Mouse (Mus musculus) kidney, adult 2 months (tissue): ENCODE data around the gene Fktn. TPM values are rescaled to one million over a fixed set of nuclear protein-coding genes. Genes with fewer than 3 reads are reported as not detected.

Experiments used
- DNase-seq: peaks from one replicate; pipeline ENCODE4 v3.0.0; 2021
- H3K27ac ChIP-seq: fragments of 200-500 bp; 2 replicates; pipeline ENCODE4 v1.5.1; 2012; ENCODE audit warnings: low read depth, low read length, control low read depth, inconsistent platforms; ENCODE audit not compliant: insufficient read depth
- H3K27me3 ChIP-seq: fragments of 200-500 bp; replicated peaks from 2 replicates; pipeline ENCODE4 v1.6.1; 2012; ENCODE audit warnings: mild to moderate bottlenecking, moderate library complexity, low read length, inconsistent platforms; ENCODE audit not compliant: control insufficient read depth, insufficient read depth
- H3K36me3 ChIP-seq: fragments of 200-500 bp; 2 replicates; pipeline ENCODE4 v1.6.1; 2012; ENCODE audit warnings: mild to moderate bottlenecking, moderate library complexity, low read length, inconsistent platforms; ENCODE audit not compliant: control insufficient read depth, insufficient read depth
- H3K4me1 ChIP-seq: fragments of 200-500 bp; 2 replicates; pipeline ENCODE4 v1.6.1; 2011; ENCODE audit warnings: low read length; ENCODE audit not compliant: control insufficient read depth, insufficient read depth
- H3K4me3 ChIP-seq: fragments of 200-500 bp; 2 replicates; pipeline ENCODE4 v1.5.1; 2011; ENCODE audit warnings: mild to moderate bottlenecking, low read depth, low read length, control low read depth; ENCODE audit not compliant: insufficient read depth
- CTCF ChIP-seq: fragments of 200-500 bp; conservative IDR thresholded peaks from 2 replicates; pipeline ENCODE4 v1.5.1; 2011; ENCODE audit warnings: low read depth, mild to moderate bottlenecking, control low read depth, low read length, moderate library complexity, mixed read lengths; ENCODE audit not compliant: insufficient read depth, insufficient read length
- POLR2A ChIP-seq: fragments of 200-500 bp; IDR thresholded peaks from one replicate; pipeline ENCODE4 v1.6.1; 2011; ENCODE audit warnings: low read depth, low read length, control low read depth
- WGBS: fragments of 180-500 bp; shearing (Covaris S2); methylation state at CpG from one replicate; pipeline ENCODE4 v1.1.7; 2018; 5-methylcytosine and 5-hydroxymethylcytosine counted together
- polyA plus RNA-seq: library from polyadenylated mRNA; depleted of rRNA; stranded (reverse); fragments of >200 nt; gene quantifications from 2 replicates; pipeline ENCODE4 v1.2.3, GENCODE M21; 2012

Fktn gene
- polyA plus RNA-seq, 1 experiment: 7.0 TPM

GRCm38 (mm10) chr4:53786851-53787250 lies 73.1 kb downstream of the Fktn start:
- no peak for DNase-seq
- Histone ChIP-seq H3K36me3 (no peaks in the 10 kb centered on the region), H3K4me1 (no peaks in the 10 kb centered on the region), H3K27ac (no peak overlapping the region), H3K27me3 (no peaks in the 10 kb centered on the region), H3K4me3 (no peak overlapping the region)
- 76% methylated on average over 5 of the region's 5 CpGs for WGBS
- TF ChIP-seq POLR2A: no peak

- WGBS: 42% methylated on average over 4 of the region's 4 CpGs
- Histone ChIP-seq H3K36me3 (no peaks in the 10 kb centered on the region), H3K4me1 (no peaks in the 10 kb centered on the region), H3K27me3 (no peaks in the 10 kb centered on the region), H3K4me3 (no peak overlapping the region), H3K27ac (no peak overlapping the region)
- no peak for TF ChIP-seq POLR2A
- no peak for TF ChIP-seq CTCF
- no peak for DNase-seq
These were observed 75.5 kb downstream of the Fktn start for GRCm38 (mm10) chr4:53789346-53789745.

GRCm38 (mm10) chr4:53794257-53794966 lies 80.6 kb downstream of the Fktn start:
- WGBS: 94% methylated on average over 5 of the region's 5 CpGs
- TF ChIP-seq POLR2A: no peak
- TF ChIP-seq CTCF: no peak
- no peak for DNase-seq
- Histone ChIP-seq H3K4me3 (no peak overlapping the region), H3K27ac (no peak overlapping the region), H3K36me3 (no peaks in the 10 kb centered on the region), H3K4me1 (no peaks in the 10 kb centered on the region), H3K27me3 (no peaks in the 10 kb centered on the region)

GRCm38 (mm10) chr4:53795086-53795485 lies 81.3 kb downstream of the Fktn start:
- TF ChIP-seq POLR2A (no peak), CTCF (no peak)
- WGBS: 77% methylated on average over 2 of the region's 2 CpGs

GRCm38 (mm10) chr4:53795706-53796105 lies 81.9 kb downstream of the Fktn start:
- no peaks in the 10 kb centered on the region for H3K27me3 ChIP-seq
- no peaks in the 10 kb centered on the region for H3K36me3 ChIP-seq
- no peaks in the 10 kb centered on the region for H3K4me1 ChIP-seq
- H3K4me3 ChIP-seq: no peak overlapping the region
- no peak for DNase-seq
- H3K27ac ChIP-seq: no peak overlapping the region
- 82% methylated on average over 2 of the region's 2 CpGs for WGBS
- TF ChIP-seq POLR2A: no peak
- no peak for TF ChIP-seq CTCF

More at GRCm38 (mm10) chr4:53795086-53795485, 81.3 kb downstream of the Fktn start:
- H3K36me3 ChIP-seq: no peaks in the 10 kb centered on the region
- no peaks in the 10 kb centered on the region for H3K27me3 ChIP-seq
- no peak for DNase-seq
- no peak overlapping the region for H3K4me3 ChIP-seq
- no peak overlapping the region for H3K27ac ChIP-seq
- H3K4me1 ChIP-seq: no peaks in the 10 kb centered on the region

- DNase-seq: no peak
- Histone ChIP-seq H3K27ac (no peak overlapping the region), H3K36me3 (no peaks in the 10 kb centered on the region), H3K4me3 (no peak overlapping the region), H3K27me3 (no peaks in the 10 kb centered on the region), H3K4me1 (no peaks in the 10 kb centered on the region)
- WGBS: 43% methylated on average over 18 of the region's 18 CpGs
- TF ChIP-seq CTCF (no peak), POLR2A (no peak)
These were observed 83.3 kb downstream of the Fktn start for GRCm38 (mm10) chr4:53796865-53797772.
